Mouse (Mus musculus) brain, adult 2 months (tissue): ENCODE data around the gene Rps18.

ENCODE experiments used
- DNase-seq: peaks from one replicate; pipeline ENCODE4 v3.0.0; 2011; ENCODE audit warnings: low read depth, low spot score

Gene Rps18

GRCm38 (mm10) chr17:33921361-33921760 lies 34.4 kb downstream of the Rps18 start:
- no peak for DNase-seq

DNA sequence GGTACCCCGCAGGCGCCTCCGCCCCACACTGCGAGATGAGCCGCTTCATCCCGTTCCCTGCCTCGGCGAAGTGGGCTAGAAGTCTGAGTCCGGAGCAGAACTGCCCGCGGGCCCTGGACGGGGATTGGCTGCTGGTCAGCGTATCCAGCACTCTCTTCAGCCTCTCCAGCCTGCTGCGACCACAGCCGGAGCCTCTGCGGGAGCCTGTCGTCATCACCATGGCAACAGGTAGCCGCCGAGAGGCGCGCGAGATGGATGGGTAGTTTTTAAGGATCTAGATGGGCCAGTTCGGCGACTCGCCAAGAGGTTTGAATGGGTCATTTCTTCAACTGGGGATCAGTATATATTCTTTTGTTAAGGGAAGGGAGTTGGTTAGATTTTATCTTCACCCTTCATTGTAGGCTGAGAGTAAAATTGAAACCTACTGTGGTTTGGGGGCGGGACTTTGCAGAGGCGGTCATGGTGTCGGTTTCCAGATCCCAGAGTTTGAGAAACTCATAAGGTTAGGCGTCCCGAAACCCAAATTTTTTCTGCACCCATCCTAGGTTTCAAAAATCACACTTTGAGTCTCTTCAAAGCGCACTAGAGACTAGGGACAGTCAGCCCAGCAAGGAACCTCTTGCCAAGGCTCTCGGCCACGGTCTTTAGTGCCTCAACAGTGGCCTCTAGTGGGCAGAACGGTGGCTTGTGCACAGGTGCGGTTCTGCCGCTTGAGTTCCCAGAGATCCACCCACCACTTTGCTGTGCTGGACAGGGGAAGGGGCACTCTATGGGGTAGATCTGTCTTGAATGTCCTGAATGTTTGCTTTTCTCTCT lies 35.3 kb downstream of the Rps18 start:
- DNase-seq = peak; percentile 92

DNA sequence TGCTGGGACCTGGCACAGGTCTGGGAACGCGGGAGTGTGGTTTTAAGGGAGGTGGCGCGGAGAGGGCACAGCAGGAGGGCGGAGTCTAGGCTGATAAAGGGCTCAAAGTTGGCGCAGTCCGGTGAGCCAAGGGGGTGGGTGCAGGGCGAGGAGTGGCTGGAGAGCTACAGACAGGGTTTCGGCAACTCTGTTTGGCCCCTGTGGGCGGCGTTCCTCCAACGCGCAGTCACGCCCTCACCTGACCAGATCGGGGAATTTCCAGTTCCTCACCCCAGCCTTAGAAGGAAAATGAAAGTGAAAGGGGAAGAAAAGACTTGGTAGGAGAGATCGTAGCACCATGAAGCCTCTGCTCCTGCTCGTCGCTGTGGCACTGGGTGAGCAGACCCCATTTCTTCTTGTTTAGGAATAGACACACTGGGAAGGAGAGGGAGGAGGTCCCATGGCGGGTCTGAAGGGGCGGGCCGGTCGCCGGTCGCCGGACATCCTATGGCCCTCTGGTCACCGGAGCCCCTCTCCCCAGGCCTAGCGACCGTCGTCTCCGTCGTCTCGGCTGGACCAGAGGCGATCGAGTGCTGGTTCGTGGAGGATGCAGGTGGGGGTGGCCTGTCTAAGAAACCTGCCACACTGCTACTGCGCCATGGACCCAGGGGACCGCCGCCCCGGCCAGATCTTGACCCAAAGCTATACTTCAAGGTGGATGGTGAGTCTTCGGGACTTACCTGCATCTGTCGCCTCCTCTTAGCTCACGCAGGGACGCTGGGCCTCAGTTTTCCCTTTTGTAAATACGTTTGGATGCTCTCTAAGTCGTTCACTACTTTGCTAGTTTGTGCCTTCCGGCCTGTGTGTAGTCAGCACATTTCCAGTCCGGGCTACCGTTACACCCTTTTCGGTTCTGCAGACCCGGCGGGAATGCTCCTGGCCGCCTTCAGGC lies 36.2 kb downstream of the Rps18 start:
- DNase-seq = peak; percentile 83

- DNase-seq = no peak
Observed at GRCm38 (mm10) chr17:33918293-33919203, 37.3 kb downstream of the Rps18 start.

GRCm38 (mm10) chr17:33917656-33918292 lies 38.0 kb downstream of the Rps18 start:
- no peak for DNase-seq

DNA sequence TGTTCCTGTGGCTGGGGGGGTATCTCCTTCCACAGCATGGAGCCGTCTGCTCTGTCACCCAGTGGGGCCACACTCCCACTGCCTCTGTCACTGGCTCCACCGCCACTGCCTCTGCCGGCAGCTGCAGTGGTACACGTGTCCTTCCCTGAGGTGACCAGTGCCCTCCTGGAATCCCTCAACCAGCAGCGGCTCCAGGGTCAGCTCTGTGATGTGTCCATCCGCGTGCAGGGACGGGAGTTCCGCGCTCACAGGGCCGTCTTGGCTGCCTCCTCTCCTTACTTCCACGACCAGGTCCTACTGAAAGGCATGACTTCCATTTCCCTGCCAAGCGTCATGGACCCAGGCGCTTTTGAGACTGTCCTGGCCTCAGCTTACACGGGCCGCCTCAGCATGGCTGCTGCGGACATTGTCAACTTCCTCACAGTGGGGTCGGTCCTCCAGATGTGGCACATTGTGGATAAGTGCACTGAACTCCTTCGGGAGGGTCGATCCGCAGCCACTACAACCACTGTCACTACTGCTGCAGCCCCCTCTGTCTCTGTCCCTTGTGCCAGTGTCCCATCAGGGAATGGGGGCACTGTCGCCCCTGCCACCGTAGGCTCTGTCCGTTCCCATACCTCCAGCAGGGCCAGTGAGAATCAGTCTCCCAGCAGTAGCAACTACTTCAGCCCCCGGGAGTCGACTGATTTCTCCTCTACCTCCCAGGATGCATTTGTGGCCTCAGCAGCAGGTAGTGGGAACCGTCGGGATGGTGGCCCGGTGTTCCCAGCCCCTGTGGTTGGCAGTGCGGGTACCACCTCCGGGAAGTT lies 38.8 kb downstream of the Rps18 start:
- DNase-seq = no peak

DNA sequence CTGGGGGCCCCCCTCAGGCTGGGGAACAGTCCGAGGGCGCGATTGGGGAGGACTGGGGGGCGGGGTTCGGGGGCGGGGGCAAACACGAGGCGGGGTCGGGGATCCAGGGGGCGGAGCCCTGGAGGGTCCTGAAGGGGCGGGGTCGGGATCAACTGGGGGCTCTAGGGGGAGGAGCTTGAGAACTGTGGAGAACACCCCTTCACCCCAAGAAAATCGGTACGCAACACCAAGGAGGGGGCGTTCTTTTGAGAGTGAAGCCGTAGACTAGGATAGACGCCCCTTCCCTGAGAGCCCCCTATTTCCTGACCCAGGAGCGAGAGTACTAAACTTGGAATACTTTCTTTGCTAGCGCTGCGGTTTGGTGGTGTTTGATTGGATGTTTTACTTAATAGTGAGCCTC lies 39.5 kb downstream of the Rps18 start:
- no peak for DNase-seq

DNA sequence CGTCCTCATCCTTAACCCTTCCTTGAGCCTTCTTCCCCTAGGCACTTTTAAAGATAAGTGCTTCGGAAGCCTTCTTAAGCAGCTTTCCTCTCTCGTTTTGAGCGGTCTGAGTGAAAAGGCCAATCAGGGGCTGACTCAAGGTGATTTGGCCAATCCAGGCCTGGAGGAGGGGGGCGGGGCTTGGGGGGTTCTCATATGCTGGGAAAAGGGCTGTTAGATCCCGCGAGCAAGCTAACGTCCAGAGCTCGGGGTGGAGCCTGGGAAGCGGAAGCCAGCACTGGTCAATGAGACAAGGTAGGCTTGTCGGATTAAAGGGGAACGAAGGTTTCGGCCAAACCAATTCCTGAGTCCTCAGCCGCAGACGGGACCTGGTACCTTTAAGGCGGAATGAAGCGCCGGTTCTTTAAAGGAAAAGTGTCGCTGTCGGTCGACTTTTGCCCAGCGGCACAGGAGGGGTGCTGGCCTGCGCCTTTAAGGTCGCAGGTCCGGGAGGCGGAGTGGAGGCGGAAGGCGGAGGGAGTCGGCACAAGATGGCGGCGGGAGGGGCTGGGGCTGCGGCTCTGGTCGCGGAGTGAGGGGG lies 40.0 kb downstream of the Rps18 start, which contains the start of the genes Tapbp and Zbtb22:
TSS of gene Tapbp (plus strand) at position 229 of the 580 bp plus-strand sequence.
TSS of gene Zbtb22 (plus strand) at position 234 of the 580 bp plus-strand sequence.
- DNase-seq = peak; percentile 100

DNA sequence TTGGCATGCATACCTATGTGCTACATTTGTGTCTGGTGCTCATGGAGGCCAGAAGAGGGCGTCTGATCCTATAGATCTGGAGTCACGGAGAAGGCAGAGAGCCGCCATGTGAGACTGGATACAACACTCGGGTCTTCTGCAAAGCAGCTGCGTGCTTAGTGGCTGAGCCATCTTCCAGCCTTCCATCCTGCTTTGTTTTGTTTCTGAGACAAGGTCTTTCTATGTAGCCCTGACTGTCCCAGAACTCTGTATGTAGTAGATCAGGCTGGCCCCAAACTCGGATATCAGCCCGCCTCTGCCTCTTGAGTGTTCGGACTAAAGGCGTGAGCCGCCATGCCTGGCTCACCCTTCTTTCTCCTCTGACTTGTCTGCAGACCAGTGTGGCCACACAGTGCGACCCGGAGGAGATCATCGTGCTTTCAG lies 40.8 kb downstream of the Rps18 start:
- no peak for DNase-seq

- DNase-seq = no peak
Observed at GRCm38 (mm10) chr17:33913905-33914304, 41.9 kb downstream of the Rps18 start.

DNA sequence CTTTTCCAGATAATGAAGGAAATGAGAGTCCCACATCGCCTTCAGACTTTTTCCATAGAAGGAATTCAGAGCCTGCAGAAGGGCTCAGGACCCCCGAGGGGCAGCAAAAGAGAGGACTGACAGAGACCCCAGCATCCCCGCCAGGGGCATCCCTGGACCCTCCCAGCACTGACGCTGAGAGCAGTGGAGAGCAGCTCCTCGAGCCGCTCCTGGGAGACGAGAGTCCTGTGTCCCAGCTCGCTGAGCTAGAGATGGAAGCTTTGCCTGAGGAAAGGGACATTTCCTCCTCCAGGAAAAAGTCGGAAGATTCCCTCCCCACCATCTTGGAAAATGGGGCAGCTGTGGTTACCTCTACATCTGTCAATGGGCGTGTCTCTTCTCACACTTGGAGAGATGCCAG lies 42.5 kb downstream of the Rps18 start:
- DNase-seq = no peak

GRCm38 (mm10) chr17:33911813-33912414 lies 43.9 kb downstream of the Rps18 start:
- no peak for DNase-seq

GRCm38 (mm10) chr17:33911052-33911812 lies 44.6 kb downstream of the Rps18 start:
- DNase-seq = no peak

GRCm38 (mm10) chr17:33910346-33911051 lies 45.3 kb downstream of the Rps18 start:
- no peak for DNase-seq

GRCm38 (mm10) chr17:33909869-33910250 lies 45.9 kb downstream of the Rps18 start:
- DNase-seq = peak; percentile 55

GRCm38 (mm10) chr17:33909077-33909868 lies 46.5 kb downstream of the Rps18 start, which contains the start of gene Daxx:
TSS of gene Daxx (plus strand) at chr17:33909414.
- DNase-seq = peak; percentile 99
